Mouse (Mus musculus) midbrain, postnatal 0 days (tissue): ENCODE measurements at regions not wholly inside any gene's neighbourhood (a gene's known extent, or its start where the extent isn't known, plus 50 kb on each side); places are given as distances from the start of the nearest gene placed in this dataset.

Experiments
- ATAC-seq: fragments of 200-750 bp; cut with Nextera tagmentation; 2 replicates; pipeline ENCODE4 v1.8.0; 2017; ENCODE audit warnings: moderate number of reproducible peaks, mild to moderate bottlenecking, moderate TSS enrichment, moderate library complexity; ENCODE audit not compliant: low FRiP score
- DNase-seq: peaks from one replicate; pipeline ENCODE4 v3.0.0-alpha.2; 2015; ENCODE audit warnings: low spot score
- H3K27ac ChIP-seq: fragments of 300-500 bp; sonication (generic); 2 replicates; pipeline ENCODE4 v1.5.1; 2014; ENCODE audit warnings: low read depth, mild to moderate bottlenecking, low read length, mixed read lengths
- H3K27me3 ChIP-seq: fragments of 300-500 bp; sonication (generic); 2 replicates; pipeline ENCODE4 v1.6.1; 2014; ENCODE audit warnings: low read length, control low read depth, mixed read lengths; ENCODE audit not compliant: insufficient read depth
- H3K36me3 ChIP-seq: fragments of 300-500 bp; sonication (generic); 2 replicates; pipeline ENCODE4 v1.6.1; 2014; ENCODE audit warnings: low read length, control low read depth, mixed read lengths; ENCODE audit not compliant: insufficient read depth
- H3K4me1 ChIP-seq: fragments of 300-500 bp; sonication (generic); 2 replicates; pipeline ENCODE4 v1.6.1; 2014; ENCODE audit warnings: mild to moderate bottlenecking, control low read depth, antibody characterized with exemption, low read length, mixed read lengths; ENCODE audit not compliant: insufficient read depth
- H3K4me2 ChIP-seq: fragments of 300-500 bp; sonication (generic); 2 replicates; pipeline ENCODE4 v1.6.1; 2014; ENCODE audit warnings: low read depth, mild to moderate bottlenecking, low read length, mixed read lengths; ENCODE audit not compliant: poor library complexity, severe bottlenecking
- H3K4me3 ChIP-seq: fragments of 300-500 bp; sonication (generic); 2 replicates; pipeline ENCODE4 v1.5.1; 2014; ENCODE audit warnings: low read depth, mild to moderate bottlenecking, low read length, moderate library complexity
- H3K9ac ChIP-seq: fragments of 300-500 bp; sonication (generic); replicated peaks from 2 replicates; pipeline ENCODE4 v1.6.1; 2014; ENCODE audit warnings: mild to moderate bottlenecking, low read length, moderate library complexity, mixed read lengths; ENCODE audit not compliant: poor library complexity, severe bottlenecking
- H3K9me3 ChIP-seq: fragments of 300-500 bp; sonication (generic); 2 replicates; pipeline ENCODE4 v1.6.1; 2016; ENCODE audit warnings: low read length, control low read depth
- CTCF ChIP-seq: IDR thresholded peaks from 2 replicates; pipeline ENCODE4 v1.5.1; 2016; ENCODE audit warnings: antibody characterized with exemption, mild to moderate bottlenecking
- WGBS: fragments of 180-500 bp; shearing (Covaris S2); extraction: QIAGEN DNeasy Blood & Tissue Kit; methylation state at CpG from one replicate; pipeline ENCODE4 v1.1.7; 2014; 5-methylcytosine and 5-hydroxymethylcytosine counted together

- WGBS, result 56% methylated on average over 6 of the region's 6 CpGs
- H3K36me3 ChIP-seq, result no peaks in the 10 kb centered on the region
- H3K9me3 ChIP-seq, result no peaks in the 10 kb centered on the region
- no peak for ATAC-seq
- no peak for DNase-seq
- H3K4me3 ChIP-seq, result no peak overlapping the region
- no peaks in the 10 kb centered on the region for H3K27me3 ChIP-seq
- no peak overlapping the region for H3K9ac ChIP-seq
- H3K27ac ChIP-seq, result no peak overlapping the region
- no peak overlapping the region for H3K4me2 ChIP-seq
- no peak for TF ChIP-seq CTCF
- no peaks in the 10 kb centered on the region for H3K4me1 ChIP-seq
Measured at GRCm38 (mm10) chr1:52330496-52330895, 97.5 kb upstream of the Gls start.

- no peaks in the 10 kb centered on the region for H3K36me3 ChIP-seq
- no peak for ATAC-seq
- H3K27ac ChIP-seq, result no peak overlapping the region
- no peak overlapping the region for H3K4me3 ChIP-seq
- no peak overlapping the region for H3K4me2 ChIP-seq
- H3K9ac ChIP-seq, result no peak overlapping the region
- TF ChIP-seq CTCF, result no peak
- H3K4me1 ChIP-seq, result no peaks in the 10 kb centered on the region
- DNase-seq, result no peak
- no peaks in the 10 kb centered on the region for H3K27me3 ChIP-seq
- H3K9me3 ChIP-seq, result no peaks in the 10 kb centered on the region
Measured at GRCm38 (mm10) chr1:52328507-52328906, 95.5 kb upstream of the Gls start.

GRCm38 (mm10) chr1:52324356-52324755 is 91.3 kb upstream of the Gls start:
- Histone ChIP-seq H3K9ac (no peak overlapping the region), H3K4me2 (no peak overlapping the region), H3K4me1 (no peaks in the 10 kb centered on the region), H3K36me3 (no peaks in the 10 kb centered on the region), H3K27ac (no peak overlapping the region), H3K9me3 (no peaks in the 10 kb centered on the region), H3K27me3 (no peaks in the 10 kb centered on the region), H3K4me3 (no peak overlapping the region)
- ATAC-seq (no peak), DNase-seq (no peak)
- TF ChIP-seq CTCF, result no peak
- WGBS, result 98% methylated on average over 2 of the region's 2 CpGs

GRCm38 (mm10) chr1:52312076-52312633 is 79.1 kb upstream of the Gls start:
- TF ChIP-seq CTCF, result no peak
- WGBS, result 47% methylated on average over 3 of the region's 3 CpGs
- H3K9ac ChIP-seq, result no peak overlapping the region
- no peak overlapping the region for H3K4me2 ChIP-seq
- no peaks in the 10 kb centered on the region for H3K9me3 ChIP-seq
- no peaks in the 10 kb centered on the region for H3K36me3 ChIP-seq
- no peak overlapping the region for H3K27ac ChIP-seq
- ATAC-seq (no peak), DNase-seq (peak; percentile 28)
- no peaks in the 10 kb centered on the region for H3K27me3 ChIP-seq
- no peaks in the 10 kb centered on the region for H3K4me1 ChIP-seq
- no peak overlapping the region for H3K4me3 ChIP-seq

- H3K27me3 ChIP-seq, result no peaks in the 10 kb centered on the region
- no peak for ATAC-seq
- no peak overlapping the region for H3K9ac ChIP-seq
- DNase-seq, result peak; percentile 49
- 49% methylated on average over 6 of the region's 6 CpGs for WGBS
- H3K4me3 ChIP-seq, result no peak overlapping the region
- no peaks in the 10 kb centered on the region for H3K9me3 ChIP-seq
- peak; percentile 67 for TF ChIP-seq CTCF
- H3K4me1 ChIP-seq, result no peaks in the 10 kb centered on the region
- H3K36me3 ChIP-seq, result no peaks in the 10 kb centered on the region
- H3K27ac ChIP-seq, result peak overlapping the region; percentile 14; the same call in 1 of the 2 replicates
- no peak overlapping the region for H3K4me2 ChIP-seq
Measured at GRCm38 (mm10) chr1:52306892-52307291, 73.9 kb upstream of the Gls start.

- 0 out of 2 replicates have a peak overlapping the region, but pooled peaks have one; percentile 13 for H3K9ac ChIP-seq
- 0 out of 2 replicates have a peak overlapping the region, but pooled peaks have one; percentile 14 for H3K27ac ChIP-seq
- no peaks in the 10 kb centered on the region for H3K27me3 ChIP-seq
- H3K9me3 ChIP-seq, result no peaks in the 10 kb centered on the region
- H3K4me3 ChIP-seq, result no peak overlapping the region
- no peak overlapping the region for H3K4me2 ChIP-seq
- H3K4me1 ChIP-seq, result no peaks in the 10 kb centered on the region
- H3K36me3 ChIP-seq, result no peaks in the 10 kb centered on the region
- peak; percentile 48; the same call in 1 of the 2 replicates for ATAC-seq
- 55% methylated on average over 18 of the region's 18 CpGs for WGBS
- peak; percentile 9 for DNase-seq
- TF ChIP-seq CTCF, result no peak
Measured at GRCm38 (mm10) chr1:52305679-52306632, 72.9 kb upstream of the Gls start.
